Mouse (Mus musculus) liver, embryonic 14.5 days (tissue): ENCODE measurements around the gene Senp7. TPM values are rescaled to one million over a fixed set of nuclear protein-coding genes. Genes with fewer than 3 reads are reported as not detected.
"Not testable (repeated sequence)": the region's sequence is repeated elsewhere in the genome, so short reads cannot be mapped to it uniquely, and the experiment has no call there.

Source experiments
- ATAC-seq: fragments of 200-750 bp; cut with Nextera tagmentation; 2 replicates; pipeline ENCODE4 v1.8.0; 2017; ENCODE audit warnings: moderate number of reproducible peaks, mild to moderate bottlenecking, moderate library complexity; ENCODE audit not compliant: insufficient read depth
- DNase-seq, 3 experiments: peaks; one replicate each; pipeline ENCODE4 v3.0.0-alpha.2; 2012 to 2013; ENCODE audit warnings: low read depth in 3 of 3, low spot score in 3 of 3
- H3K27ac ChIP-seq: fragments of 300-500 bp; sonication (generic); 2 replicates; pipeline ENCODE4 v1.5.1; 2014; ENCODE audit warnings: moderate library complexity, mild to moderate bottlenecking, control low read depth, inconsistent platforms
- H3K27me3 ChIP-seq: fragments of 300-500 bp; sonication (generic); 2 replicates; pipeline ENCODE4 v1.6.1; 2014; ENCODE audit warnings: mild to moderate bottlenecking, low read length, moderate library complexity; ENCODE audit not compliant: control insufficient read depth, insufficient read depth
- H3K36me3 ChIP-seq: fragments of 300-500 bp; sonication (generic); replicated peaks from 2 replicates; pipeline ENCODE4 v1.6.1; 2014; ENCODE audit warnings: low read depth; ENCODE audit not compliant: control insufficient read depth, insufficient read depth
- H3K4me1 ChIP-seq, 2 experiments: fragments of 200-500 bp in 1 of 2; fragments of 300-500 bp in 1 of 2; sonication (generic) in 1 of 2; replicated peaks; 2 replicates each; pipeline ENCODE4 v1.6.1; 2012 to 2014; ENCODE audit warnings: antibody characterized with exemption in 1 of 2, inconsistent platforms in 1 of 2, low read length in 1 of 2; ENCODE audit not compliant: control insufficient read depth in 2 of 2, insufficient read depth in 2 of 2
- H3K4me2 ChIP-seq: fragments of 300-500 bp; sonication (generic); 2 replicates; pipeline ENCODE4 v1.6.1; 2014; ENCODE audit warnings: low read depth, mild to moderate bottlenecking, control low read depth, moderate library complexity
- H3K4me3 ChIP-seq, 2 experiments: fragments of 200-500 bp in 1 of 2; fragments of 300-500 bp in 1 of 2; sonication (generic) in 1 of 2; 2 replicates each; pipeline ENCODE4 v1.5.1; 2012 to 2014; ENCODE audit warnings: low read depth in 2 of 2, low read length in 2 of 2, mild to moderate bottlenecking in 2 of 2, control low read depth in 1 of 2, inconsistent platforms in 1 of 2, moderate library complexity in 1 of 2; ENCODE audit not compliant: insufficient read depth in 1 of 2
- H3K9ac ChIP-seq: fragments of 300-500 bp; sonication (generic); replicated peaks from 2 replicates; pipeline ENCODE4 v1.6.1; 2014; ENCODE audit warnings: mild to moderate bottlenecking, control low read depth, moderate library complexity
- H3K9me3 ChIP-seq: fragments of 300-500 bp; sonication (generic); 2 replicates; pipeline ENCODE4 v1.6.1; 2016; ENCODE audit warnings: low read length, mixed read lengths; ENCODE audit not compliant: control insufficient read depth
- CTCF ChIP-seq: IDR thresholded peaks from 2 replicates; pipeline ENCODE4 v1.5.1; 2016; ENCODE audit warnings: antibody characterized with exemption, low read depth, control low read depth
- EP300 ChIP-seq: IDR thresholded peaks from 2 replicates; pipeline ENCODE4 v1.6.1; 2016; ENCODE audit warnings: antibody characterized with exemption, low read depth
- WGBS: fragments of 180-500 bp; shearing (Covaris S2); extraction: QIAGEN DNeasy Blood & Tissue Kit; methylation state at CpG from one replicate; pipeline ENCODE4 v1.1.7; 2014; ENCODE audit not compliant: insufficient replicate concordance; 5-methylcytosine and 5-hydroxymethylcytosine counted together
- polyA plus RNA-seq, 2 experiments: library from polyadenylated mRNA; depleted of rRNA in 1 of 2; stranded (reverse) in 1 of 2; unstranded in 1 of 2; fragments of >200 nt; fragmentation: Nextera tagmentation in 1 of 2; extraction: Ambion mirVana in 1 of 2; gene quantifications; 2 replicates each; pipeline versions ENCODE4 v1.2.1 to v1.2.3; 2012 to 2014

Gene Senp7
- polyA plus RNA-seq, 2 experiments: 8.7 to 15.5 TPM

DNA sequence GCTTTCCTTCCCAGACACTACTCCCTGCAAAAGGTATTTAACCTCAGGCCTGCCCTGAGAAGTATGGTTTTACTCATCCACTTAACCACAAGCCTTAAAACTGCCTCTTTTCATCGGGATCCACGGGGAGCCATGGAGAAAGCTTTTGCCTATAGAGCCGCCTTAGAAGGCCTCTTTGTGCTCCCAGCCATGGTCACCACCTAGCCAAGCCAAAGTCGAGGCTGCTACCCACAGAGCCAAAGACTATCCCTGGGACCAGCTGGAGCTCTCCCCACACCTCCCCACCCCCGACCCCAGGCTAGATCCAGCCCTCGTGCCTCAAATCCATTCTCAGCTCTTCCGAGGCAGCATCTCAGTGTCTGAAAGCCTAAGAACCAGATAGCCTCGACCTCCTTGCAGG, 18.0 kb downstream of the Senp7 start:
- H3K36me3 ChIP-seq: no peaks in the 10 kb centered on the region
- no peaks in the 10 kb centered on the region for H3K9me3 ChIP-seq
- WGBS: 53% methylated on average over 8 of the region's 8 CpGs
- no peaks in the 10 kb centered on the region for H3K27me3 ChIP-seq
- no peak overlapping the region for H3K4me2 ChIP-seq
- no peak overlapping the region for H3K27ac ChIP-seq
- no peak for ATAC-seq
- H3K4me1 ChIP-seq: peaks cover 24 to 26% of the 10 kb centered on the region in 2 experiments
- no peak overlapping the region for H3K9ac ChIP-seq
- TF ChIP-seq CTCF (no peak), EP300 (no peak)
- DNase-seq: no peak
- H3K4me3 ChIP-seq: no peak overlapping the region

DNA sequence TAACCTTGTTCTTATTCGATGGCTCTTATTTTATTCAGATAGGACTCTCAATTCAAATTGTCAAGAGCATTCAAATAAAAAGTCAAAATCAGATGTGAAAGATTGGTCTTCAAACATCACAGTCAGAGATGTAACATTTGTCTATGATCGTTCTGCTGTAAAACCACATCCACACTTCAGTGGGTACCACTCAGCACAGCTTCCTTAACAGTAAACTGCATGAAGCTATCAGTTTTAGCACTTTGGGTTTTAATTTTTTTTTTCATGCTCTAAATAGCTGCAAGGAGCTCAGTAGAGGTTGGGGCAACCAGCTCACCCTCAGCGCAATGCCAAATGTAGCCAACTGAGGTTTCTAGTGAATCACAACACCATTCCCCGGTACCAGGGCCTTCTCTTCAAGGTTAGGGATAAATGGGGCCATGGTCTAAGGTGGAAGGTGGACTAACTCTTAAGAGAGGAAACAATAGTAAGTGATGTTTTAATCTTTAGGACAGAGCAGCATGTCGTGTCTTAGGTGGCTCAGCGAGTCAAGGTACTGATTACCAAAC, 20.5 kb downstream of the Senp7 start:
- DNase-seq: no peak
- H3K4me1 ChIP-seq: peaks cover 45% of the 10 kb centered on the region in 2 experiments
- TF ChIP-seq EP300: no peak
- TF ChIP-seq CTCF: no peak

DNA sequence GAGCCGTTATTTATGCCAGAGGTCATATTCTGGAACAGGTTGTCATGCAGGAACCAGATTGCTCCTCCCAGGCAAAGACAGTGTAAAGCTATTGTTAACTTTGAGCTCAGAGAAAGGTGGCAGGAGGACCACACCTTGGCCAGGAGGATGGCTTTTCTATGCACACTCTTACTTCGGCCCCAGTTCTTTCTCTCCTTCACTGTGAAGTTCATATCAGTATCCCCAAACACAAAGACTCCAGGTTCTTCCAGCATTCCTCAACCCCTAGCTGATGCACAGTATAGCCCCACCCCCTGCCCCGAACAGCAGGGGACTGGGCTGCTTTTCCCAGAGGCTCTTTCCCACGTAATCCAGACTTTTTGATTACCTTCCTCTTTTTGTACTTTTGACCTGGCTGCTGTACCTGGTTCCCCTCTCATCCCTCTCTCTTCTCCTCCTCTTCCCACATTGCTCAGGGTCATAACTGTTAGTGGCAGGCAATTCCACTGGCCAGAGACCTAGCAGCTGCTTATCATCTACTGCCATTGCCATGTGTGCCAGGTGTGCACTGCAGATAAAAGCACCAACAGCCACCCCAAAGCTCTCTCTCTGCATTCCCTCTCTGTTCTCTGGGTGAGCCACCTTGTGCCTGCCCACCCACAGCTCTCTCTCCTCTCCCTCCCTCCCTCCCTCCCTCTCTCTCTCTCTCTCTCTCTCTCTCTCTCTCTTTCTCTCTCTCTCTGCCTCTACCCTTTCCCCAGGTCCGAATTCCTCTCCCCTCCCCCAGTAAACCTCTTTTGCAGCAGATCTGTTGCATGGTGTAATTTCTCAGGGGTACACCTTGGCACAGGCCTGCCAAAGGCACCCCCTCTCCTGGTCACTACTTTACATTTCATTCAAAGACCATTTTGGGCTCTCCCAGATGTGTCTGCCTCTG, 23.4 kb downstream of the Senp7 start:
- Histone ChIP-seq H3K9me3 (no peaks in the 10 kb centered on the region), H3K27me3 (no peaks in the 10 kb centered on the region), H3K4me2 (peak overlapping the region; percentile 68), H3K4me3 (peak overlapping the region; percentile 31 to 41), H3K4me1 (peaks cover 60 to 62% of the 10 kb centered on the region in 2 experiments), H3K36me3 (no peaks in the 10 kb centered on the region), H3K27ac (peak overlapping the region; percentile 92), H3K9ac (peak overlapping the region; percentile 76)
- TF ChIP-seq CTCF: peak; percentile 26; the same call in 1 of the 2 replicates
- TF ChIP-seq EP300: peak; percentile 98
- ATAC-seq (peak; percentile 89), DNase-seq (peak; percentile 92 to 93 (median 93))
- WGBS: 14% methylated on average over 5 of the region's 5 CpGs

More for the DNA sequence above, 20.5 kb downstream of the Senp7 start:
- no peaks in the 10 kb centered on the region for H3K36me3 ChIP-seq
- WGBS: 79% methylated on average over 6 of the region's 6 CpGs
- H3K4me3 ChIP-seq: no peak overlapping the region
- no peak overlapping the region; the same call in 1 of the 2 replicates for H3K27ac ChIP-seq
- no peak overlapping the region for H3K4me2 ChIP-seq
- ATAC-seq: no peak
- H3K27me3 ChIP-seq: no peaks in the 10 kb centered on the region
- H3K9ac ChIP-seq: no peak overlapping the region
- no peaks in the 10 kb centered on the region for H3K9me3 ChIP-seq

- H3K27ac ChIP-seq: peak overlapping the region; percentile 92
Measured at GRCm38 (mm10) chr16:56072533-56072932, 24.4 kb downstream of the Senp7 start.

GRCm38 (mm10) chr16:56073150-56073549, 25.0 kb downstream of the Senp7 start:
- H3K4me2 ChIP-seq: peak overlapping the region; percentile 23; the same call in 1 of the 2 replicates

More at GRCm38 (mm10) chr16:56072533-56072932, 24.4 kb downstream of the Senp7 start:
- WGBS: 69% methylated on average over 6 of the region's 6 CpGs
- no peak overlapping the region for H3K4me3 ChIP-seq
- TF ChIP-seq EP300 (no peak), CTCF (no peak)
- no peaks in the 10 kb centered on the region for H3K36me3 ChIP-seq
- ATAC-seq (no peak), DNase-seq (no peak)
- peak overlapping the region; percentile 68 for H3K4me2 ChIP-seq
- no peaks in the 10 kb centered on the region for H3K27me3 ChIP-seq
- H3K9ac ChIP-seq: peak overlapping the region; percentile 43
- H3K9me3 ChIP-seq: no peaks in the 10 kb centered on the region
- H3K4me1 ChIP-seq: peaks cover 64 to 66% of the 10 kb centered on the region in 2 experiments

More at GRCm38 (mm10) chr16:56073150-56073549, 25.0 kb downstream of the Senp7 start:
- not testable (repeated sequence) for H3K9ac ChIP-seq, H3K4me3 ChIP-seq, H3K27me3 ChIP-seq, DNase-seq, ATAC-seq, H3K9me3 ChIP-seq, H3K36me3 ChIP-seq
- WGBS: 87% methylated on average over 6 of the region's 6 CpGs
- Histone ChIP-seq H3K27ac (peak overlapping the region; percentile 92), H3K4me1 (peaks cover 58 to 61% of the 10 kb centered on the region in 2 experiments)
